Mouse (Mus musculus): ENCODE results near the gene Tnfrsf11a. TPM values are rescaled to one million over a fixed set of nuclear protein-coding genes. Genes with fewer than 3 reads are reported as not detected.

The Tnfrsf11a gene
- polyA plus RNA-seq, 1 experiment from 2014 or later = 0.33 TPM

DNA sequence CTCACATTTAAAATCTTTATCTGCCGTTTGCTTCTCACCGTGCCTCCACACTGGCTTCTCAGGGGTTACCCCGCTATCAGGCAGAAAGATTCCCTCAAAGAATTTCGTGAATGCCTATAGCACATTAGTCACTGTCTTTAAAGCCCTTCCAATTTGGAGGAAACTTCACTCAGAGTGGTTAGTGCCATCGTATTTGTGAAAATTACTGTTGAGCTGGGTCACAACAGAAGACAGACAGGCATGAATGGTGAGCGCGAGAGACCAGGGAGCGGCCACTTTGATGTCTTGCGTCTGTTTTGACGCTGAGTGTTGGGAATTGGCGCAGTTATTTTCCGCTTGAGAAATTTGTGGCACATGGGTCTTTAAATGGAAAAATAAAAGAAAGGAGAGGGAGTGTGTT is 62.9 kb downstream of the Tnfrsf11a start:
- ATAC-seq (ENCODE audit: low FRiP score, low read depth) = peak; percentile 35; the same call in 1 of the 2 replicates
- peaks cover 19% of the 10 kb centered on the region for H3K4me1 ChIP-seq
- no peak overlapping the region for H3K9ac ChIP-seq (replicated peaks)
- H3K4me3 ChIP-seq = peak overlapping the region; percentile 25
- H3K9me3 ChIP-seq = no peaks in the 10 kb centered on the region
- H3K27me3 ChIP-seq = peaks cover 15% of the 10 kb centered on the region
- no peak overlapping the region for H3K27ac ChIP-seq (replicated peaks)
- WGBS = 1% methylated on average over 12 of the region's 12 CpGs
- H3K36me3 ChIP-seq = no peaks in the 10 kb centered on the region
- peak overlapping the region; percentile 64 for H3K4me2 ChIP-seq (replicated peaks)

DNA sequence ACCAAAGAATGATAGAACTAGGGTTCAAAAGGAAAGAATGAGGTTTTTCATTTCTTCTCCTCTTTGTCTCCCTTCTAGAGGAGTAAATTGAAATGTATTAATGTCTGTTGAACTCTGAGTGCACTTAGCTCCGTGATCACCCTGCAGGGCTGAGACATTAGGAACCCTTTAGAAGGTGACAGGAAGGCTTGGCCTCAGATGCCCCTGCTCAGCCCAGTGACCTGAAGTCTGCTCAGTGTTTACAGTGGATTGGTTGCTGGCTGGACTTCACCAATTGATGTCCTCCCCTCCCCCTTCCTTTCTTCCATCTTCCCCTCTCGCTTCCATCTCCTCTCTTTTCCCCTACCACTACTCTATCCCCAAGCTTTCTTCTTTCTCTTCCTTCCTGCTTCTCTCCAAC is 63.3 kb downstream of the Tnfrsf11a start:
- peaks cover 15% of the 10 kb centered on the region for H3K27me3 ChIP-seq
- peak overlapping the region; percentile 40 for H3K4me3 ChIP-seq
- H3K9me3 ChIP-seq = no peaks in the 10 kb centered on the region
- H3K4me1 ChIP-seq = peaks cover 19% of the 10 kb centered on the region
- peak overlapping the region; percentile 64 for H3K4me2 ChIP-seq (replicated peaks)
- no peak overlapping the region for H3K9ac ChIP-seq (replicated peaks)
- no peaks in the 10 kb centered on the region for H3K36me3 ChIP-seq
- no peak overlapping the region for H3K27ac ChIP-seq (replicated peaks)
- peak; percentile 31; the same call in 1 of the 2 replicates for ATAC-seq (ENCODE audit: low FRiP score, low read depth)
- WGBS = 0% methylated on average over 2 of the region's 2 CpGs

DNA sequence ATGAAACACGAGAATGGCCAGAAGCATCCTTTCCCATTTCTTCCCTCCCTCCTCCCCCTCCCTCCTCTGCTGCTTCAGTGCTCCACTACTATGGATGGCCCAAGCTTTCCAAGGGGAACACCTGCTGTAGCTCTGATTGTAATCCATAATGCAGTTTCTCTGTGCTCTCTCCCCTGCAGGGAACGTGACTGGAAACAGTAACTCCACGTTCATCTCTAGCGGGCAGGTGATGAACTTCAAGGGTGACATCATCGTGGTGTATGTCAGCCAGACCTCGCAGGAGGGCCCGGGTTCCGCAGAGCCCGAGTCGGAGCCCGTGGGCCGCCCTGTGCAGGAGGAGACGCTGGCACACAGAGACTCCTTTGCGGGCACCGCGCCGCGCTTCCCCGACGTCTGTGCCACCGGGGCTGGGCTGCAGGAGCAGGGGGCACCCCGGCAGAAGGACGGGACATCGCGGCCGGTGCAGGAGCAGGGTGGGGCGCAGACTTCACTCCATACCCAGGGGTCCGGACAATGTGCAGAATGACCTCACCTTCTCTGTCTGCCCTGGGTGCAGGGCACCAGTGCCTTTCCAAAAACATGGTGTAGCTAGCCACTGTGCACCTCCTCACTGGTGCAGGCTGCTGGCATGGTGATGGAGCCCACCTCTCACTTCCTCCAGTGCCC is 64.0 kb downstream of the Tnfrsf11a start:
- 4% methylated on average over 28 of the region's 28 CpGs for WGBS
- H3K9me3 ChIP-seq = no peaks in the 10 kb centered on the region

DNA sequence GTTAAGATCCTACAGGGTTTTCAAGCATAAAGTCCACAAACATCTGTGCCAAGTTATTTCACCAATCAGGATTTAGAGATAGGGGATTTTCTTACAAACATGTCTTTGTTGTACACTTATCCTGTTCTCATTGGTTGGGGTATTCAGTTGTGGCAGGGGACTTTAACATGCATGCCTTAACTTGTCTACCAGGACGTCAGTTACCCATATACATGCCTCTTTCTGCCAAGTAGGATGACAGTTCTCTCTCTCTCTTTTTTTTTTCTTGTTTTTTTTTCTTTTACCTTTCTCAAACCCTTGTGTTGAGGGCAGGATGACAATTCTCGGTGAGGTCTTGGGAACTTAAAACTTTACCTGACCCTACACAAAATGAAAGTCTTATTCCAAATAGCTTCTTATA is 65.9 kb downstream of the Tnfrsf11a start:
- no peaks in the 10 kb centered on the region for H3K36me3 ChIP-seq
- H3K27me3 ChIP-seq = peaks cover 15% of the 10 kb centered on the region
- no peaks in the 10 kb centered on the region for H3K9me3 ChIP-seq
- no peak overlapping the region for H3K4me3 ChIP-seq
- H3K27ac ChIP-seq (replicated peaks) = no peak overlapping the region
- H3K4me2 ChIP-seq (replicated peaks) = no peak overlapping the region
- 86% methylated on average over 2 of the region's 2 CpGs for WGBS
- no peak for ATAC-seq (ENCODE audit: low FRiP score, low read depth)
- no peak overlapping the region for H3K9ac ChIP-seq (replicated peaks)
- peaks cover 19% of the 10 kb centered on the region for H3K4me1 ChIP-seq

More for the DNA sequence above, 64.0 kb downstream of the Tnfrsf11a start:
- no peak overlapping the region for H3K27ac ChIP-seq (replicated peaks)
- H3K36me3 ChIP-seq = no peaks in the 10 kb centered on the region
- H3K4me3 ChIP-seq = peak overlapping the region; percentile 40
- peak overlapping the region; percentile 64 for H3K4me2 ChIP-seq (replicated peaks)
- ATAC-seq (ENCODE audit: low FRiP score, low read depth) = peak; percentile 83
- peaks cover 15% of the 10 kb centered on the region for H3K27me3 ChIP-seq
- H3K4me1 ChIP-seq = peaks cover 19% of the 10 kb centered on the region
- peak overlapping the region; percentile 50 for H3K9ac ChIP-seq (replicated peaks)

DNA sequence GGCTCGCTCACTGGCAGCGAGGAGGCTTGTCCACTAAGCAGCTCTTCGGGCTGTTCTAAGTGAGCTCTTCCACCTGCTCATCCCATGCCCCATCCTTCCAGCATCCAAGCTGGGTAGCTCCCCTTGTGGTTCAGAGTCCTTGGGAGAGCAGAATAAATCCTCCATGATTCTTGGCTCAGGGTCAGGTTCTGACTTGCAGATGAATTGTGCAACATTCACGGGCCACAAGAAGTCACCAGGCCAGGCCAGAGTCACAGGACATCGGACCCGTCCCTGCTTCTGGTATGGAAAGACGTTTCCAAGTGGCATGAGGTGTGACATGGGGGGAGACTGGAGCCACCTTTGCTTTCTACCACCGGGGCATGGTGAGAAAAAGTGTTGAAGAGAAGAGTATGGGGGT is 68.3 kb downstream of the Tnfrsf11a start:
- Histone ChIP-seq H3K4me2 (replicated peaks) (no peak overlapping the region), H3K9me3 (no peaks in the 10 kb centered on the region), H3K4me1 (peaks cover 11% of the 10 kb centered on the region), H3K9ac (replicated peaks) (no peak overlapping the region), H3K27ac (replicated peaks) (no peak overlapping the region), H3K27me3 (peaks cover 15% of the 10 kb centered on the region), H3K36me3 (no peaks in the 10 kb centered on the region), H3K4me3 (no peak overlapping the region)
- 87% methylated on average over 8 of the region's 8 CpGs for WGBS
- no peak for ATAC-seq (ENCODE audit: low FRiP score, low read depth)

DNA sequence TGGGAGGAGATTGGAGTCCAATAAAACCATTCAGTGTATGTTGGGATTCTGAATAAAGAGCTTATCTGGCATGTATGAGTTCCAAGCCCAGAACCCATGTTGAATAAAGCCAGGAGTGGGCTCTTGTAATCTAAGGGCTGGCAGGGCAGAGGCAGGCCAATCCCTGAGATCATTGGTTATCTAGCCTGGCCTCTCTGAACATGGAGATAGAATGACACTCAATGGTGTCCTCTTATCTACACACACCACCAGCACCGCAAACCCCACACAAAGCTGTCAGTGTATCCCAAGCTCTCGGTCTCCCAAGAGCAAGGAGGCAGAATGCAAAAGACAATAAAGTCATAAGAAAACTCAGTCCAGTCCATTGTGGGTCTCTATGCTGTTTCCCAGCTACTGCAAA is 70.8 kb downstream of the Tnfrsf11a start:
- no peak overlapping the region for H3K27ac ChIP-seq (replicated peaks)
- no peak for ATAC-seq (ENCODE audit: low FRiP score, low read depth)
- WGBS = 90% methylated on average over 2 of the region's 2 CpGs

DNA sequence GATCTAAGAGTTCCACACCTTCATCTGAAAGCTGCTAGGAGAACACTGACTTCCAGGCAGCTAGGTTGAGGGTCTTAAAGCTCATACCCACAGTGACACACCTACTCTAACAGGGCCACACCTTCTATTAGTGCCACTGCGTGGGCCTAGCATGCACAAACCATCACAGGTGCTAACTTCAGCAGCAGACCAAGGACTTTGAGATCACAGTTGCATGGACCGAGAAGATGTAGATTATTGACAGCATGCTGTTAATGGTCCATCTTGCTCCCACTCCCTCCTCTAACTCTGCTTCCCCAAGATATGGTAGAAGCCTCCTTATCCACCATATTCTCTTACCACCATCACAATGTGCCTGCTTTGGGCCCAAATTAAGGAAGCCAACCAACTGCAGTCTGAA is 79.2 kb downstream of the Tnfrsf11a start:
- Histone ChIP-seq H3K27ac (replicated peaks) (no peak overlapping the region), H3K36me3 (no peaks in the 10 kb centered on the region), H3K27me3 (no peaks in the 10 kb centered on the region), H3K4me2 (replicated peaks) (no peak overlapping the region), H3K9ac (replicated peaks) (no peak overlapping the region), H3K4me1 (no peaks in the 10 kb centered on the region), H3K9me3 (no peaks in the 10 kb centered on the region), H3K4me3 (no peak overlapping the region)
- no peak for ATAC-seq (ENCODE audit: low FRiP score, low read depth)
- WGBS = 86% methylated on average over 2 of the region's 2 CpGs

More for the DNA sequence above, 70.8 kb downstream of the Tnfrsf11a start:
- no peaks in the 10 kb centered on the region for H3K9me3 ChIP-seq
- no peaks in the 10 kb centered on the region for H3K4me1 ChIP-seq
- no peak overlapping the region for H3K4me3 ChIP-seq
- no peaks in the 10 kb centered on the region for H3K27me3 ChIP-seq
- H3K36me3 ChIP-seq = no peaks in the 10 kb centered on the region
- no peak overlapping the region for H3K4me2 ChIP-seq (replicated peaks)
- no peak overlapping the region for H3K9ac ChIP-seq (replicated peaks)

DNA sequence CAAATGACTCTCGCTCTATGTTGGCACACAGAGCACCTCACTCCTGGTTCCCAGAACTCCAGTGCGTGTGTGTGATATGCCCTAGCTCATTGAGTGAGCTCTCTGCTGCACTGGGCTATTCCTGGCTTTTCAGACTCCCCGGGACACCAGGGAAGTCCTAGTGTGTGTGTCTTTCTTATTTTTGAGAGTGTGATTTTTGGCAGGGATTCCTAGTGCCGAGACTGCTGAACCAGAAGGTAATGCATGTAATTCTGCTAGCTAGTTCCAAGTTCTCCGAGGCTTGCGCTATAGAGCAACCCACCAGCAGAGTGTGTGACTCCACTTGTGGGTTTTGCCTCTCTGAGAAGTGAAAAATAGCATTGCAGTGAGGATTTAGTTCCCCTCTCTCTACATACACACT is 96.1 kb downstream of the Tnfrsf11a start:
- Histone ChIP-seq H3K27me3 (peaks cover 9% of the 10 kb centered on the region; the same call in 1 of the 2 replicates), H3K9ac (replicated peaks) (no peak overlapping the region), H3K9me3 (no peaks in the 10 kb centered on the region), H3K27ac (replicated peaks) (no peak overlapping the region), H3K4me2 (replicated peaks) (no peak overlapping the region), H3K36me3 (no peaks in the 10 kb centered on the region), H3K4me3 (no peak overlapping the region), H3K4me1 (peaks cover 7% of the 10 kb centered on the region; the same call in 1 of the 2 replicates)
- no peak for ATAC-seq (ENCODE audit: low FRiP score, low read depth)
- WGBS = 84% methylated on average over 6 of the region's 6 CpGs

DNA sequence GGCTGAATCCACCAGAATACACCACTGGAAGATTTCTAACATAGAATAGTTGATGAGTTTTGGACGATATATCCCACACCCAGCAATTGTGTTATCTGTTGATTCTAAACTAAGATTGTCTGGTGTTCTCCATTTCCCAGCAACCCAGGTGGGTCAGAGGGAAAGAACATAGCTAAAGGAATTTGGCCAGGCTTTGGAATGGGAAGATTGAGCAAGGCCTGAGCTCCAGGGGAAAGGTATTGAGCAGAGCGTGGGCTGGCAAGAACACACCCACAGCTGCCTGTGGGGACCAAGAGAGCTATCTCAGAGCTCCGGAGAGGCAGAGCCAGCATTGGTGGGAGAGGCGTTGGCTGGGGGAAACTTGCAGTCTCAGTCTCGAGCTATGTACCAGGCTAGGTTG is 97.3 kb downstream of the Tnfrsf11a start:
- no peak for ATAC-seq (ENCODE audit: low FRiP score, low read depth)
- Histone ChIP-seq H3K27ac (replicated peaks) (no peak overlapping the region), H3K4me3 (no peak overlapping the region), H3K36me3 (no peaks in the 10 kb centered on the region), H3K9ac (replicated peaks) (no peak overlapping the region), H3K4me1 (peaks cover 7% of the 10 kb centered on the region; the same call in 1 of the 2 replicates), H3K9me3 (no peaks in the 10 kb centered on the region), H3K4me2 (replicated peaks) (no peak overlapping the region), H3K27me3 (peaks cover 9% of the 10 kb centered on the region; the same call in 1 of the 2 replicates)
- WGBS = 89% methylated on average over 5 of the region's 5 CpGs

DNA sequence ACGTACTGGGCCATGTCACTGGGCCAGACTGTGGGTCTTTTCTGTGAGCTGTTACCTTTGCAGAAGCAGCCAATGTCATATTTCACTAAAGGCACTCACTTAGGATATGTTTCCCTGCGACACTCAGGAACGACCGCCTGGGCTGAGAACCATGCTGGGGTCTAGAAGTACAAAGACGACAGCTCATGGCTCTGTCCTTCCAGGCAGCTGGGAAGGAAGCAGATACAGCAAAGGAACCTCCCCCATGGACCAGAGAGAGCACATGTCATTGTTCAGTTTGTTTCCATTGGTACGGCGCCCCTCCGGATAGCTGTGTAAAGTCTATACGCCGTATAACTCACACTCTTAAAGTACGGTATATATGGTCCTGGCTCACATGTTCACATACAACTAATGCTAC is 97.9 kb downstream of the Tnfrsf11a start:
- Histone ChIP-seq H3K36me3 (no peaks in the 10 kb centered on the region), H3K27me3 (peaks cover 9% of the 10 kb centered on the region; the same call in 1 of the 2 replicates), H3K27ac (replicated peaks) (no peak overlapping the region), H3K9me3 (no peaks in the 10 kb centered on the region), H3K4me1 (peaks cover 7% of the 10 kb centered on the region; the same call in 1 of the 2 replicates), H3K4me3 (no peak overlapping the region), H3K9ac (replicated peaks) (no peak overlapping the region), H3K4me2 (replicated peaks) (no peak overlapping the region)
- no peak for ATAC-seq (ENCODE audit: low FRiP score, low read depth)
- 92% methylated on average over 11 of the region's 11 CpGs for WGBS

DNA sequence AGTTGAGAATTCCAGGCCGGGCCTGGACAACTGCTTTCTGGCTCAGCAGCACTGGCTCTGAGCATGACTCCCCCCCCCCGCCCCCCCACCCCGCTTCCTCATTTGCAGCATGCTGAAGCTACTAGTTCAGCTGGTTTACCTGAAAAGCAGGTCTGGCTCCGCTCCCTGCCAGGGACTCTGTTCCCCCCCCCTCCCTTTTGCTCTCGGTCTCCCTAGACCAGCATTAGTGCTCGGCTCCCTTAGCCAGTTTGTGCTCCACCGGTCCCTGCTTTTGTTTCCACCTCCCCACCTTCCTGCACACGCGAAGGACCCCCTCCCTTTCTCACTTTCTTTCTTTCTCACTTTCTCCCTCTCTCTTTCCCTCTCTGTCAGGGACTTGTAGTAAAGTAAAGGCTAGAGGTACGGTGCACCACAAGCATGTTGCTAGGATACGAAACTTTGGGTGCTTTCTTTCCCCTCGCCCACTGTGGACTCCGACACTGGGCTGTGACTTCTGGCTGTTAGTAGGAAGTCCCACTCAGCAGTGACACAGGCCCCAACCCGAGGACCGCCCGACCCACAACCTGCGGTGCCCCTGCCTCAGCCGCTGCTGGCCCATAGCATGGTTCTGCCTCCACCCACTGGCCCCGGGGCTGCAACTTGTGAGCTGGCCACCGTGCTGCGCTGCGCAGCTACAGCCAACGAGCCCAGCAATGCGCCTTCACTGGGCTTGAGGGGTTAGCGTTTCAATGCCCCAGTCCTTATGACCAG is 100.2 kb downstream of the Tnfrsf11a start:
- WGBS = 10% methylated on average over 25 of the region's 25 CpGs
- Histone ChIP-seq H3K4me1 (peaks cover 7% of the 10 kb centered on the region; the same call in 1 of the 2 replicates), H3K36me3 (no peaks in the 10 kb centered on the region), H3K4me3 (peak overlapping the region; percentile 30), H3K4me2 (replicated peaks) (peak overlapping the region; percentile 55), H3K27ac (replicated peaks) (no peak overlapping the region), H3K27me3 (peaks cover 9% of the 10 kb centered on the region; the same call in 1 of the 2 replicates), H3K9me3 (no peaks in the 10 kb centered on the region), H3K9ac (replicated peaks) (0 out of 2 replicates have a peak overlapping the region, but pooled peaks have one; percentile 20)
- ATAC-seq (ENCODE audit: low FRiP score, low read depth) = peak; percentile 71

DNA sequence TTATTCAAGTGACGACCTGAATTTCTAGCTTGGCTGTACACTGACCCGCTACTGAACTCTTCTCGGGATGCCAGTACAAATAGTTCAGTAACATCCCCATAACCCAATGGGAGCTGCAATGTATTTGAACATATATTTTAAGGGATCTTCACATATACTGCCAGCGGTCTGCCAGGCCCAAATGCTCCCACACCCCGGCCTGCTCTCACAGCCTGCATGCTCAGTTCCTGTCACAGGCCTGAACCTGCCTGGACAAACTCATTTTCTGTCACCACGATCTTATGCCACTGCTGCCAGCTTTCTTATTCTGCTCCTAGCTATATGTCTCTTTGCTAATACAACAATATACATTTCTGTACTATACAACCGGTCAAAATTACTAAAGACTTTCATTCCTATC is 100.9 kb downstream of the Tnfrsf11a start:
- no peaks in the 10 kb centered on the region for H3K9me3 ChIP-seq
- H3K4me1 ChIP-seq = peaks cover 7% of the 10 kb centered on the region; the same call in 1 of the 2 replicates
- H3K27me3 ChIP-seq = peaks cover 9% of the 10 kb centered on the region; the same call in 1 of the 2 replicates
- no peak overlapping the region for H3K27ac ChIP-seq (replicated peaks)
- no peak overlapping the region for H3K4me3 ChIP-seq
- 85% methylated on average over 7 of the region's 7 CpGs for WGBS
- H3K36me3 ChIP-seq = no peaks in the 10 kb centered on the region
- no peak for ATAC-seq (ENCODE audit: low FRiP score, low read depth)
- H3K9ac ChIP-seq (replicated peaks) = no peak overlapping the region
- H3K4me2 ChIP-seq (replicated peaks) = no peak overlapping the region
